Mouse (Mus musculus) cerebellum, adult 9-11 months (tissue): Measurements from ENCODE around the gene Lrrc72.

Experiments
- DNase-seq: peaks from one replicate; pipeline ENCODE4 v3.0.0; 2022

Lrrc72 gene

GRCm38 (mm10) chr12:36187081-36187480 lies 66.1 kb downstream of the Lrrc72 start:
- DNase-seq, result no peak

- DNase-seq, result no peak
Observed at GRCm38 (mm10) chr12:36182570-36182969, 70.6 kb downstream of the Lrrc72 start.

GRCm38 (mm10) chr12:36177227-36177626 lies 76.0 kb downstream of the Lrrc72 start:
- DNase-seq, result no peak

- DNase-seq, result no peak
Observed at GRCm38 (mm10) chr12:36165299-36165698, 87.9 kb downstream of the Lrrc72 start.

GRCm38 (mm10) chr12:36164126-36164791 lies 88.9 kb downstream of the Lrrc72 start:
- no peak for DNase-seq
